Mouse (Mus musculus): ENCODE results near the gene Hsdl2.
A peak's percentile ranks its signal among the peaks of the same experiment; 100 is the strongest.
"Not testable (repeated sequence)": the region's sequence is repeated elsewhere in the genome, so short reads cannot be mapped to it uniquely, and the experiment has no call there.

Gene Hsdl2

GRCm38 (mm10) chr4:59565571-59566188 is 15.7 kb upstream of the Hsdl2 start:
- no peak for DNase-seq

GRCm38 (mm10) chr4:59567576-59568260 is 13.6 kb upstream of the Hsdl2 start:
- no peak for DNase-seq

DNA sequence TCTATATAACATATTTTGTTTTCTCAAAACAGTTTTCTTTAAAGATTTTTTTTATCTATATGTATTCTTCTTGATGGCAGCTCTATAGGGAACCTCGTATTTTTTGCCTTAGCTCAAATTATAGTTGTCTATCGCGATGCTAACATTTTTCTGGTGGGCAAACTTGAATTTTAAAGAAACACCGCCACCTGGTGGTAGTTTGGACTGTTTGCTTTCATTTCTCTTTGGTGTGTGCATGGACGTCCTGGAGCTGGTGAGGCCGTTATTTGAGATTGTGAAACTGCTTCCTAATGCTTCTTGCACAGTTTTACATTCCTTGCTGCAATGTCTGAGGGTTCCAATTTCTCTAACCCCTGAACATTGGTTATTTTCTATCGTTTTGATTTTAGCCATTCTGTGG is 11.8 kb upstream of the Hsdl2 start:
- peak; percentile 47 to 74 for DNase-seq

GRCm38 (mm10) chr4:59570519-59570918 is 10.8 kb upstream of the Hsdl2 start:
- not testable (repeated sequence) for DNase-seq

GRCm38 (mm10) chr4:59572521-59573118 is 8.7 kb upstream of the Hsdl2 start:
- DNase-seq, result no peak

DNA sequence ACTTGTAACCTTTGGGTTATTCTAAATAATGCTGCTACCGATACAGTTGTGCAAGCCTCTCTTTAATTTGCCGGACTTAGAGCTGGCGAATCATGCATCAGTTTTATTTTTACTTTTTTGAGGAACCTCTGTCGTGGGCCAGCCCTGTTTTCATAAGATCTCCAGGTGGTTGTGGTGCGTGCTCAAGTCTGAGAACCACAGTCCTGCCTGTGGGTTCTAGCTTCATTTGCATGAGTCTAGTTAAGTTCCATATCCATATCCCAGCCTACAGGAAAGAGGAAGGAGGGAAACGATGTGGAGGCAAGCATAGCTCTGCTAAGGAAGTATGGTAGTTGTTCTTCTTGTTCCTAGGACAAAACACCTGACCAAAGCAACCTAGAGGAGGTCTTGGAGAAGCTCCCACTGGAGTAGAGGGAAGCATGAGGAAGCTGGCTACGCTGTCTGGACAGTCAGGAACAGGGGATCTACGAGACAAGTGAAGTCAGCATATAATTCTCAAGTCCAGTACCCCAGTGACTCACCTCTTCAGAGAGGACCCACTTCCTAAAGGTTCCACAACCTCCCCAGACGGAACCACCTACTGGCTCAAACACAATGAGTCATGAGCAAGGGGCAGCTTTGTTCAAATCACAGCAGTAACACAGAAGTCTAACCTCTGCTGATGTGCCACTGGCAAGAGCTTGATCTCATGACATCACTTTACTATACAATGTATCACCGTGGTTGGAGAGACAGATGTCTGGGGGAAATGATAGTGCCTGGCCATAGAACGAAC is 6.0 kb upstream of the Hsdl2 start:
- no peak for DNase-seq

- peak in 1 of 2 experiments; percentile 17 for DNase-seq
Measured at GRCm38 (mm10) chr4:59580495-59581281, 675 bp upstream of the Hsdl2 start.

- no peak for DNase-seq
Measured at GRCm38 (mm10) chr4:59582186-59582585, 823 bp downstream of the Hsdl2 start.

DNA sequence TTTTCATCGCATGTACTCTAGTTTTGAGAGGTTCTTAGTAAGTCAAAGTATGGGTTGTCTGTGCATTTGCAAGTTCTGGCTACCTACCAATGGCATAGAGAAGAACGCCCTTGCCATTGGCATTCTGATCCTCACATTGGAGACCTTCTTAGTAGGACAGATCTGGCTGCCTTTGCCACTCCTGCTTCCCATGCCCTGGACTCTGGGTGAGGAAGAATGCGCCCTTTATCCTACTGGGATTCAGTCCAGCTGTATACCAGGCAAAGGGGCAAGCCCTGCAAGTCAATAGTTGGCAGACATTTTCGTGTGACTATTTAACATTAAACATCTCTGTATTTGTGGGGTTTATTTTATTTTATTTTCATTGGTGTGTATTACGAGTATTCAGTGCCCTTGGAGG is 3.7 kb downstream of the Hsdl2 start:
- DNase-seq, result peak; percentile 17 to 47

GRCm38 (mm10) chr4:59587215-59587871 is 6.0 kb downstream of the Hsdl2 start:
- DNase-seq, result no peak

- no peak for DNase-seq
Measured at GRCm38 (mm10) chr4:59587872-59588226, 6.5 kb downstream of the Hsdl2 start.

GRCm38 (mm10) chr4:59594614-59595013 is 13.3 kb downstream of the Hsdl2 start:
- DNase-seq, result no peak

DNA sequence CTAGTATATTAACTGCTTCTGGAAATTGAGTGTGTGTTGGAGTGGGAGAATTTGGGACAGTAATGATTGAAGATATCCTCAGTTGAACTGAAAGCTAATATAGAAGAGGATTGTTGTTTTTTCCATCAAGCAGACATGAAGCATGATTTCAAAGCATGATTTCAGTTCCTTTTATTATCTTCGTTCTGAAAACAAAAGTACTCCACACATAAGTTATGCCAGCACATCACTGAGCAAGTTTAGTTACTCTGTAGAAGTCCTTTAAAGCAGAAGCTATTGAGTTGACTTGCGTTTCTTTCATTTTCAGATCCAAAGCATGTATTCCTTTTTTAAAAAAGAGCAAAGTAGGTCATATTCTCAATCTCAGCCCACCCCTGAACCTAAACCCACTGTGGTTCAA is 15.2 kb downstream of the Hsdl2 start:
- no peak for DNase-seq

- DNase-seq, result no peak
Measured at GRCm38 (mm10) chr4:59602704-59603103, 21.3 kb downstream of the Hsdl2 start.

GRCm38 (mm10) chr4:59604892-59605291 is 23.5 kb downstream of the Hsdl2 start:
- no peak for DNase-seq

- no peak for DNase-seq
Measured at GRCm38 (mm10) chr4:59605501-59605900, 24.1 kb downstream of the Hsdl2 start.

DNA sequence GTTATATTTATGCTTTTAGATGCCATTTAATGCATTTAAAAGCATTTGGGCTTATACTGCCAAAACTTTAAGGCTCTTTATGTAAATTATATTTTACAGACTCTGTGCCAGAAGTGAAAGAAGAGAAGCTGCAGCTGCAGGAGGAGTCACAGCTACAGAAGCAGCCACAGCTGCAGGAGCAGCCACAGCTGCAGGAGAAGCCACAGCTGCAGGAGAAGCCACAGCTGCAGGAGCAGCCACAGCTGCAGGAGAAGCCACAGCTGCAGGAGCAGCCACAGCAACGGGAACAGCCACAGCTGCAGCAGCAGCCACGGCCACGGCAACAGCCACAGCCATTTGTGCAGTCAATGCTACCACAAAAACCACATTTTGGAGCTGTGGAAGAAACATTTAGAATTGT is 29.0 kb downstream of the Hsdl2 start:
- DNase-seq, result no peak

GRCm38 (mm10) chr4:59614986-59615385 is 33.6 kb downstream of the Hsdl2 start:
- peak in 1 of 2 experiments; percentile 27 for DNase-seq

DNA sequence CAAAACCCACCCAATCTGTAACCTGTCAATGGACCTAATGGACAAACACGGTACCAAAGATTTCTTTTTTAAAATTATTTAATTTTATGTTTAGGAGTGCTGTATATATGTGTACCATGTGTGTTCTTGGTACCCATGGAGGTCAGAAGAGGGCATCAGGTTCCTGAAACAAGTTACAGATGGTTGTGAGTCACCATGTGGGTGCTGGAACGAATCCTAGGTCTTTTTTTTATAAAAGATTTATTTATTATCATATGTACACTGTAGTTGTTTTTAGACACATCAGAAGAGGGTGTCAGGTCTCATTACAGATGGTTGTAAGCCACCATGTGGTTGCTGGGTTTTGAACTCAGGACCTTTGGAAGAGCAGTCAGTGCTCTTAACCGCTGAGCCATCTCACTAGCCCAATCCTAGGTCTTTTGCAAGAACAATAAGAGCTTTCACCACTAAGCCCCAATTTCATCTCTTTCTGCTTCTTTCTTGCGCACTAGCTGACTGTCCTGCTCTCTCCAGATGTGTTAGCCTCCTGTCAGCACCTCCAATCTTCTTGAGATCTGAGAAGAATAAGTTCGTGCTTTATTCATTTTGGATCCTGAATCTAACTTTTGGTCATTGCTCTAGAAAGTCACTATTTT is 38.4 kb downstream of the Hsdl2 start:
- no peak for DNase-seq

DNA sequence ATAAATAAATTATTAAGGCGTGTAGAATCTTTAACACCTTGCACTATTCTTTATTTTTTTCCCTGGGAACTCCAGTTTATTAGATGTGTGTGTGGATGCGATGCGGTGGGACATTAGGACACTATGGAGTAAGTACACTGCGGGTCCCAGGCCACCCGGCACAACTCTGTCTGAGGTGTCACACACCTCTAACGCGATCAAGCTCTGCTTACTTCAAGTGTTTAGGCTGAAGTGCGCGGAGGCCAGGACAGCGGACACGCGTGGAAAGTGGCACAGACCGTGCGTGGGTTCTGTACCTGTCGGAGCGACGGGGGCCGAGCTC is 44.3 kb downstream of the Hsdl2 start:
- no peak for DNase-seq

GRCm38 (mm10) chr4:59625998-59626910 is 44.9 kb downstream of the Hsdl2 start, which contains the start of gene E130308A19Rik:
E130308A19Rik (plus strand) TSS chr4:59626211.
- peak; percentile 70 to 76 for DNase-seq
